Mouse (Mus musculus) liver, postnatal 0 days (tissue): ENCODE data around the gene Cbarp.

ENCODE experiments used
- CTCF ChIP-seq: sonication (generic); IDR thresholded peaks from 2 replicates; pipeline ENCODE4 v1.5.1; 2016; ENCODE audit warnings: antibody characterized with exemption, low read depth
- EP300 ChIP-seq: IDR thresholded peaks from 2 replicates; pipeline ENCODE4 v1.6.1; 2016; ENCODE audit warnings: antibody characterized with exemption, low read depth, mild to moderate bottlenecking

DNA sequence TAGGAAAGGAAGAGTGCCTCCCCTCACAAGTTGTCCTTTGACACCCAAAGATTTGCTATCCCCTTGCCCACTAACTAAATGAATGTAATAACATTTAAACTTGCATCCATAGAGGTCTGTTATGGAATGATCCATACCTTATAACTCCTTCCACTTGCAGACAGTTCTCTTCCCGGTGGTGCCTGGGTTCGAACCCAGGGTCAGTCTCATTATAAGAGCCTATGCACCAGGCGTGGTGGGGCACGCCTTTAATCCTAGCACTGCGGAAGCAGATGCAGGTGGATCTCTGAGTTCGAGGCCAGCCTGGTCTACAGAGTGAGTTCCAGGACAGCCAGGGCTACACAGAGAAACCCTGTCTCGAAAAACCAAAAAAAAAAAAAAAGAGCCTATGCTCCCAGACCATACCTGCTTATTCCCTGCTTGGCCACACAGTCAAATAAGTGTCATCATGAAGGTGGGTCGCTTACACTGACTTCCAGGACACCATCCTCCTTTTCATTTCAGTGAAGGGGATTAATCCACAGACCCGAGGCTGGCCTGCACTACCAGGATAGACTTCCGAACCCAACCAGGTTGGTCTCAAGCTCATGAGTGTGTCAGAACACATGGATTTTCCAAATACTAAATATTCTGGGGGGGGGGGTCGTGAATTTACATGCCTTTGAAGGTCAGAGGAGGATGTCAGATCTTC, 515 bp downstream of the Cbarp start:
- no peak for TF ChIP-seq CTCF
- no peak for TF ChIP-seq EP300
